Mouse (Mus musculus): ENCODE results near the gene Agpat2.

The Agpat2 gene

GRCm38 (mm10) chr2:26625419-26625818 lies 21.2 kb upstream of the Agpat2 start:
- DNase-seq = no peak

DNA sequence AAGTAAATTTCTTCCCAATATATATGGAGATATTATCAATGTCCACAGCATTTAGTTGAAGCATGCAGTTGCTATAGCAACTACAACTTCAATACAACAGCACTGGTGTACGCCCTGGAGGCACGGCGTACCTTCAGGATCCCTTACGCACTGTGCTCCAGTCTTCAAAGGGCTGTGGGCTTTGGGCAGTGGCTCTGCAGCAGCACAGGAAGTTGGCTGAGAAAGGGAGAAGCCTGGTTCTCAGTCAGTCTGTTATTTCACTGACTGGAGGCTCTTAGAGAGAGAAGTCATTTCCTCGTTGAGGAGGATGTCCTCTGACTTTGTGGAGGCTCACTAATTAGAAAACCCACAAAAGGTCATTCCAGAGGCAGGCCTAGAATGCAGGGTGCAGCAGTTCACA lies 18.8 kb upstream of the Agpat2 start:
- DNase-seq = no peak

DNA sequence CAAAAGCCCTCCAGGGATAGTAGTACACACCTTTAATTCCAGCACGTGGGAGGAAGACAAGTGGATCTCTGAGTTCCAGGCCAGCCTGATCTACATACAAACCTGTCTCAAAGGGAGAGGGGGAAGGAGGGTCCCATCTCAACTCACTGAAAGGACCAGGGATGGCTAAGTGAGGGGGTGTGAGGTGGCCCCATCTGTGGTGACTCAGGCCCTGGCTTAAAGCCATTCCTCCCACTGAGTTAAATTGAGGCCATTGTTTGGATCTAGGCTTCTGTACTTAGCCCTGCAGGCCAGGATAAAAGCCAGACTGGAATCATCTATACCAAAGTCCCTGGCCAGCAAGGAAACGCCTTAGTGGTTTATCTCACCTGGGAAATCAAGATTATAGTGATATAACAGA lies 17.0 kb upstream of the Agpat2 start:
- no peak for DNase-seq

DNA sequence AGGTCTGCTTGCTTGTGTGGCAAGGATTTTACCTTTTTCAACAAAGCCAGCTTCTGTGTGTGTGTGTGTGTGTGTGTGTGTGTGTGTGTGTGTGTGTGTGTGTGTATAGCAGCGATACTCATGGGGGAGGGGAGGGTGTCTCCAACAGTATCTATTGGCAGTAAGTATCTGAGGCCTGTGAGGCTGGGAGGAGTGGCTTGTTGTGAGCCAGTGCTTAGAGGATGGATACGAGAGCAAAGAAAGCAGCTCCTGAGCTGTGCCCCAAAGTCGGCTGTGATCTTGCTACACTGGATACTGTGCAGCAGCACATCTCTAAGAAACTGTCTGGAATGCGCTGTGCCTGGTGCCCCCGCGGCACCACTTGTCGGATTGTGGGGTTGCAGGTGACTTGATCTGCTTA lies 13.7 kb upstream of the Agpat2 start:
- no peak for DNase-seq

DNA sequence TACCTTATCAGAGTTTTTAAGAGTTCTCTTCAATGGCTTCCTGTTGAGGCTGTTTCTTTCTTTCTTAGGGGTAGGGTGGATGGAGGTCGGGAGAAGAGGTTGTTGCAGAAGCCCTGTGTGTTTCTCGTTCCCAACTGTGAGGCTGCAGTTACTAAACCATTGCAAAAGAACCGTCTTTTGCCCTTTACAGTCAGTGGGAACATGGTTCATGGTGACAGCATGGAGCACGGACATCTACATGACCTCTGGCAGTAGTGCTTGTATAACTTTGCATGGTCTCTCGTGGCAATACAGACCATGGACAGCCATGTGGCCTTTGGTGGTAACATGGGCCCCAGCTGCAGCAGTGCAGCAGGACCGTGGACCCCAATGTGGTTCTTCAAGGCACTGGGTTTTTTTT lies 13.1 kb upstream of the Agpat2 start:
- DNase-seq = no peak

DNA sequence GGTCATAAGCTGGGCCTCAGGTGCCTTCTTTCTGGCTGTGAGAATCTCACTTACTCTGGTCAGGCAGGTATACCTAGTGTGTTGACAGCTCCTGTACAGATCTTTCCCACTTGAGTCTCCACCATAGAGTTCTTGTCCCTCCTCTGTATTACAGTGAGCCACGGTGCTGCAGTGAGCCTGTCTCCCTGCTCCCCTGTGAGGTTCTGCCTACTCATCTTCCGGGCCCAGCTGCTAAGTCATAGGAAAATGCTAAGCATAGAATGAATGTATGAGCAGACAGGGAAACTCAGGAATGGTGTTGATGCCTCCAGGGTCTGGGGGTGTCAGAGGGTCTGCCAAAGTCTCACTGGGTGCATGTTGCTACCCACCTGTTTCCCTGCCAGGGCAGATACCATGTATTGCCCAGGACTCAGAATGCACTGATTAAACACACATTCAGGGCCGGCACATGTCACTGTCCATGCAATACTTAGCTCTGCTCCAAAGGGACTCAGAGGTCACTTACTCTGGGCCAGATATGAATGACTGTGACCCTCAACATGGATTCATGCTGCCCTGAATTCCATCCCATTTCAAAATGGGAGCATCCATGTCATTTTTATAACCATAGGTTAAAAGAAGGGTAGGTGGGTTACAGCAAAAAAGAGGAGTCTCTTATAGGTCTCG lies 11.4 kb upstream of the Agpat2 start:
- DNase-seq = no peak

DNA sequence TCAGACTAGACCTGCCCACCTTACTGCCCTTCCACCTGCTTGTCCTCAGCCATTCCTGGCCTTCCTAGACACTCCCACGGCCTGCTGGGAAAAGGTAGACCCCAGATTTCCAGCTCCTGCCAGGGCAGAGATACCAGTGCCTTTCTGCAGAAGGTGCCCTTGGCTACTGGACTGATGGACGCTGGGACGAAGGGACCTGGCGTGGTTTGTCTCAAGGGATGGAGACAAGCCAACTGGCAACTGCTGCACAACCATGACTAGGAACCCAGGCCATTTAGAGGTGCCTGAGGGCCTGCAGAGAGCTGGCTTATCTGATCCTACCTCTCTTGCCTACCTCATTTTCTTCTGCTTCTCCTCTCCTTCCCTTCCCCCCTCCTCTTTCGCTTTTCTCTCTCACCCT lies 10.7 kb upstream of the Agpat2 start:
- no peak for DNase-seq

DNA sequence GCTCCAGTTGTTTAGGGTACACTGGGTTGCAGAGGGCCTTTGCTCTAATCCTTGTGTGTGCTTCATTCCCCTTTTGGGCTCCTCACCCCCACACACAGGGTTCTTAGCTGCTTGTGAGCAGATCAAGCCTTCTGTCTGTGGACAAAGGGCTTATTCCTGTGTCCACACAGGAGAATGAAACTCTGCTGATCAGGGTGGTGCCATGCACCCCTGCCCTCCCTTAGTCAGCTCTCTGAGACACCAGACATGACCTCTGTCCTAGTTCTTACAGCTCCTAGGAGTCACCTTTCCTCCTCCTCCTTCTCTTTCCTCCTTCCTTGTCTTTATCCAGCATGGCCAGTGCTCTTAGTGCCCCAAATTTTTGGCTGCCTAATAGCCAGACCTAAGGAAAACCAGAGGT lies 7.7 kb upstream of the Agpat2 start:
- no peak for DNase-seq

- no peak for DNase-seq
Measured at GRCm38 (mm10) chr2:26611054-26611453, 6.8 kb upstream of the Agpat2 start.

DNA sequence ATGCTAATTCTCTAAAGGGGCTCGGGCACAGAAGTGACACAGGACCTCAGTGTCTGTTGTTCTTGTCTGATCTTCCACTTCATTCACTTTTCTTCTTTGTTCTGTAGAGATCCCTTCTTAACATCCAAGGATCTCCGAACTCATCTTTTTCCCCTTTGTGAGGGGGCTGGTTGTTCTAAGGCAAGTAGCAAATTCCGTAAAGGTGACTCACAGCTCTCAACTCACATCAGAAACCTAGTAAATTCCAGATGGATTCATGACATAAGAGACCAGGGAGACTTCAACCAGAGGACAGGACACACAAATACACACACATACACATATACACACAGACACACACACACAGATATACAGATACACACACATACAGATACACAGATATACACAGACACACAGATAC lies 6.3 kb upstream of the Agpat2 start:
- DNase-seq = no peak

GRCm38 (mm10) chr2:26609261-26609661 lies 5.0 kb upstream of the Agpat2 start:
- DNase-seq = no peak

- no peak for DNase-seq
Measured at GRCm38 (mm10) chr2:26608781-26609180, 4.6 kb upstream of the Agpat2 start.

GRCm38 (mm10) chr2:26607056-26607910 lies 3.1 kb upstream of the Agpat2 start:
- no peak for DNase-seq

DNA sequence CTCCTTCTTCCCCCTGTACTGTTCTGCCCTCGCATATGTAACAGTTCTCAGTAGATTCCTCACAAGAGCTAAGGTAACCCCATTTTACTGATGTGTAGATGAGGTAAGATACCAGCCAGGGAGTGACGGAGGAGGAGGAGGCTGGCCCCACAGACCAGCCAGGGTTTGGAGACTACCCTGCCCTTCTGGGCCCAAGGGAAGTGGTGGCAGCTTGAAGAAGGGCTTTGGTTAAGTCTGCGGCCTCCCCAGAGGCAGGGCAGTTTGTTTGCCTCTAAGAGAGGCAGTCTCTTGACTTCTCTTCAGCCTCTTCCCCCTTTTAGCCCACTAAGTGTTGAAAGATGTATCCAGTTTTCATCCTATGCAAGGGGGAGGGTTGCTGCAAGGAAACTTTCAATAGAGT lies 2.4 kb upstream of the Agpat2 start:
- DNase-seq = no peak

- no peak for DNase-seq
Measured at GRCm38 (mm10) chr2:26605331-26605730, 1.1 kb upstream of the Agpat2 start.

- DNase-seq = no peak
Measured at GRCm38 (mm10) chr2:26603159-26603558, 1.1 kb downstream of the Agpat2 start.

GRCm38 (mm10) chr2:26602631-26603030 lies 1.6 kb downstream of the Agpat2 start:
- DNase-seq = no peak

DNA sequence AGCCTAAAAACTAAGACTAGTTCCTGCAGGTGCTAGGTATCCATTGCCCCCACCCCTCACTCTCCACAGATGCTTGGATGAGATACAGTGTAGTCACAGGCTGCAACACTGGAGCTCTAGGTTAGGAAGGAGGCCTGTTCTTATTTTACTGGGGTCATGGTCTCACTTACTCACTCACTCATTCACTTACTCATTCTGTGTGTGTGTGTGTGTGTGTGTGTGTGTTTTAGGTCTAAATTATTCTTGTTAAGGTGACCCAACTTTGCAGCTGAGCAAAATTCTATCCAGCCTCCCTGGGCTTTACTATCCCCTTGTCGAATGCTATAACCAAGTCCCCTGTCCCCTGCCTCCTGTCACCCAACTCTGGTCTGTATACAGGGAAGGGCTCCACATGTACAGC lies 2.6 kb downstream of the Agpat2 start:
- no peak for DNase-seq

GRCm38 (mm10) chr2:26600664-26601063 lies 3.6 kb downstream of the Agpat2 start:
- no peak for DNase-seq

DNA sequence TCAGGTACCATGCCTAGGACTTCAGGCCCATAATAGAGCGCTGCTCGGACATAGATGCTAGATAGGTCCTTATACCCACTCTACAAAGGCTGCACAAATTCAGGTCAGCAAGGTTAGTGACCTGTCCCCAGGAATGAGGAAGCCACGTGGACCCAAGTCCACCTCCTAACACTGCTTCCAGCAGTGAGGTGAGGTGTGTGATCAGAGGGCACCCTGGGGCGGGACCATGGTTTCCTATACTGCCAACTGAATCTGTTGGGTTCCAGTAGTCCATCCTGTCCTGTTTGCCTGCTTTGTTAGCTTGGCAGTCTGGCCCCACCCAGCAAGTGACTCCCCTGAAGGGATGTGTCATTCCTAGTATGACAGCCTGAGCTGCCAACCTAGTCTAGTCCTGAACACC lies 4.3 kb downstream of the Agpat2 start:
- no peak for DNase-seq

GRCm38 (mm10) chr2:26598462-26598861 lies 5.8 kb downstream of the Agpat2 start:
- DNase-seq = no peak

- DNase-seq = no peak
Measured at GRCm38 (mm10) chr2:26597810-26598209, 6.4 kb downstream of the Agpat2 start.

DNA sequence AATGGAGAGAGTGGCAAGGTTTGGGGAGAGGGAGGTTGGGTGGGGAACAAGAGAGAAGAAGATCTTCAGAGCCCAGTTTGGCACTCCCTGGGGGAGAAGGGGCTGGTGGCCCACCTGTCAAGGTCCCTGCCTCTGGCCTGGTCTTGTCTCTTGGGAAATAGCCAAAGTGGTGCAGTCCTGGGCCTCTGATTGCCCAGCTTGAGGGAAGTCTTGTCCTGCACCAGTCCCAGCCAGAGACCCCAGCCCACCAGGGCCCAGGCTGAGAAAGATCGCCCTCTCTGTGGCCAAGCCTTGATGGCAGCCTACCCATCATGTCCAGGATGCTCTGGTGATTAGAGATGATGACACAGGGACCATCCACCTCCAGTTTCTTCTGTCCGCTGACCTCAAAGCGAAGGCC lies 7.3 kb downstream of the Agpat2 start:
- DNase-seq = no peak

GRCm38 (mm10) chr2:26595725-26596435 lies 8.3 kb downstream of the Agpat2 start:
- no peak for DNase-seq

Data from thymus, postnatal 36 days (tissue).